Mouse (Mus musculus): ENCODE measurements around the gene Flywch2.

Gene Flywch2

GRCm38 (mm10) chr17:23749400-23750191 lies 36.3 kb downstream of the Flywch2 start:
- no peak for DNase-seq (ENCODE audit: extremely low read depth, low read depth, low spot score)

- no peak for DNase-seq (ENCODE audit: extremely low read depth, low read depth, low spot score)
Measured at GRCm38 (mm10) chr17:23748631-23749391, 37.1 kb downstream of the Flywch2 start.

- no peak for DNase-seq (ENCODE audit: extremely low read depth, low read depth, low spot score)
Measured at GRCm38 (mm10) chr17:23748026-23748425, 37.9 kb downstream of the Flywch2 start.

- no peak for DNase-seq (ENCODE audit: extremely low read depth, low read depth, low spot score)
Measured at GRCm38 (mm10) chr17:23747471-23747870, 38.4 kb downstream of the Flywch2 start.

- no peak for DNase-seq (ENCODE audit: extremely low read depth, low read depth, low spot score)
Measured at GRCm38 (mm10) chr17:23746767-23747166, 39.1 kb downstream of the Flywch2 start.

- no peak for DNase-seq (ENCODE audit: extremely low read depth, low read depth, low spot score)
Measured at GRCm38 (mm10) chr17:23746311-23746710, 39.6 kb downstream of the Flywch2 start.

GRCm38 (mm10) chr17:23745301-23746251 lies 40.3 kb downstream of the Flywch2 start, which contains the start of gene Kremen2:
Kremen2 (minus strand) TSS chr17:23745833.
- no peak for DNase-seq (ENCODE audit: extremely low read depth, low read depth, low spot score)

- DNase-seq (ENCODE audit: extremely low read depth, low read depth, low spot score): no peak
Measured at GRCm38 (mm10) chr17:23744651-23745050, 41.2 kb downstream of the Flywch2 start.

GRCm38 (mm10) chr17:23744076-23744475 lies 41.8 kb downstream of the Flywch2 start:
- DNase-seq (ENCODE audit: extremely low read depth, low read depth, low spot score): no peak

GRCm38 (mm10) chr17:23742941-23743340 lies 42.9 kb downstream of the Flywch2 start:
- DNase-seq (ENCODE audit: extremely low read depth, low read depth, low spot score): no peak

GRCm38 (mm10) chr17:23742210-23742793 lies 43.6 kb downstream of the Flywch2 start:
- DNase-seq (ENCODE audit: extremely low read depth, low read depth, low spot score): no peak

GRCm38 (mm10) chr17:23741359-23742209 lies 44.3 kb downstream of the Flywch2 start:
- DNase-seq (ENCODE audit: extremely low read depth, low read depth, low spot score): no peak

- no peak for DNase-seq (ENCODE audit: extremely low read depth, low read depth, low spot score)
Measured at GRCm38 (mm10) chr17:23740598-23741021, 45.3 kb downstream of the Flywch2 start, which contains the start of gene Paqr4. Paqr4 (minus strand) TSS chr17:23740867.

GRCm38 (mm10) chr17:23740136-23740584 lies 45.7 kb downstream of the Flywch2 start:
- no peak for DNase-seq (ENCODE audit: extremely low read depth, low read depth, low spot score)

- no peak for DNase-seq (ENCODE audit: extremely low read depth, low read depth, low spot score)
Measured at GRCm38 (mm10) chr17:23739202-23740135, 46.4 kb downstream of the Flywch2 start.

- no peak for DNase-seq (ENCODE audit: extremely low read depth, low read depth, low spot score)
Measured at GRCm38 (mm10) chr17:23738836-23739201, 47.1 kb downstream of the Flywch2 start.

GRCm38 (mm10) chr17:23737493-23738445 lies 48.1 kb downstream of the Flywch2 start:
- DNase-seq (ENCODE audit: extremely low read depth, low read depth, low spot score): no peak
